Mouse (Mus musculus): ENCODE results near the gene Akap8l. TPM values are rescaled to one million over a fixed set of nuclear protein-coding genes. Genes with fewer than 3 reads are reported as not detected.

The Akap8l gene
- total RNA-seq, 1 experiment from 2014 or later, result 101 TPM

DNA sequence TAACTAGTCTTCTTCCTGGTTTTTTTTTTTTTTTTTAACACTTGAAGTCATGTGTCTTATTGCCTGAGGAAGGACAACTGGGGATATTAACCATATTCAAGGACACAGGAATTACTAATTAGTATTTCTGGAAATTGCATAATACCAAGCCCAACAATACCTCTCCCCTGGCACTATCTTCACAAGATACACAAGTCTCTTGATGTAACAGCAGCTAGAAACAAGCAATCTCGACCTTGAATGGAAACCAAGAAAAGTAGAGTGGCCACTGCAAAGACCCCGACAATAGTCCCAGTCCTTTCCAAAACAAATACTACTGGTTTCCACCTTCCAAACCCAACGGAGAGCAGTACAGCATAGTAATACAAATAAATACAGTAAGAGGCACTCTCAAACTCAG, 74.8 kb downstream of the Akap8l start:
- no peak for ATAC-seq (replicated peaks; ENCODE audit: low read depth, poor library complexity, severe bottlenecking)

Other genes starting within 250 kb of the Akap8l start
- gene Notch3, start 183.8 kb downstream of the Akap8l start, total RNA-seq (2017), result 0.05 and 0.18 TPM in 2 replicates
- gene Ephx3, start 161.1 kb downstream of the Akap8l start, total RNA-seq (2017), result not detected in 2 replicates
- gene Brd4, start 65.9 kb downstream of the Akap8l start, total RNA-seq (2017), result 22.5 and 58.5 TPM in 2 replicates
- 146 and 161 TPM in 2 replicates for gene Akap8, start 29.4 kb downstream of the Akap8l start, total RNA-seq (2017)
- gene Wiz, start 38.8 kb upstream of the Akap8l start, total RNA-seq (2017), result 13.2 and 15.7 TPM in 2 replicates
- 29.6 and 34.9 TPM in 2 replicates for gene Rasal3, start 53.0 kb upstream of the Akap8l start, total RNA-seq (2017)
- 4.5 and 7.1 TPM in 2 replicates for gene Pglyrp2, start 73.6 kb upstream of the Akap8l start, total RNA-seq (2017)
- gene Cyp4f39, start 102.1 kb upstream of the Akap8l start, total RNA-seq (2017), result 0.73 and 4.2 TPM in 2 replicates
- 0.50 and 2.0 TPM in 2 replicates for gene Cyp4f17, start 155.4 kb upstream of the Akap8l start, total RNA-seq (2017)
- 9.6 and 11.6 TPM in 2 replicates for gene Cyp4f16, start 186.0 kb upstream of the Akap8l start, total RNA-seq (2017)

Data from common myeloid progenitor, adult 5-6 weeks (primary cell).